In the genomic region with DNA sequence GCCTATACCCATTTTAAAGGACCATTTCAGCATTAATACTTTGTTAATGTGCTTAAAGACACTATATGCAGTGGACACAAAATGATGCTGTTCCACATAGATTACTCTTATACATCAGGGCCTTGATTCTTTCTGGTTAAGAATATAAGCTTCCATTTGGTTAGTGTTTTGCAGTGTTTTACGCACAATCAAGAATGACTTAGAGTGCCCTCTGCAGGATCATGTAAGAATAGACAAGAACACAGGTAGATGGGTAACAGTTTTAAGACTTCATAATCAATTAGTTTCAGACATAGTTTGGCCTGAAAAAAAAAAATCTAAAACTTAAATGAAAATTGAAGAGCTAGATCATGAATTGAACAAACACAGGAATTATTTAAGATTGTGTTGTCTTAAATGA, we compare ENCODE assay signal across 14 mouse cellular contexts. TPM values are rescaled to one million over a fixed set of nuclear protein-coding genes. Genes with fewer than 3 reads are reported as not detected.
DNase-seq lines count a peak whose midpoint lies in the region; ATAC-seq and TF ChIP-seq lines count a peak whose summit lies in the region.
"Had no signal": no experiment of that assay in that cellular context is flagged by ENCODE, and none has a peak within 500 bp of the region (broad histone marks: within the 10 kb centered on the region; RNA-seq: fewer than 3 reads in every experiment).

No protein-coding gene starts in this region.

- H3K36me3 ChIP-seq in intestine, postnatal 0 days (ENCODE audit: control insufficient read depth, insufficient read depth) = peaks cover 40% of the 10 kb centered on the region
- H3K36me3 ChIP-seq in intestine, embryonic 15.5 days = peaks cover 33% of the 10 kb centered on the region
- H3K36me3 ChIP-seq in splenic B cell, adult 2 months (ENCODE audit: control insufficient read depth, insufficient read depth, low read length, poor library complexity, severe bottlenecking) = peaks cover 5% of the 10 kb centered on the region; the same call in 1 of the 2 replicates
- H3K36me3 ChIP-seq in forebrain, embryonic 13.5 days (ENCODE audit: poor library complexity, severe bottlenecking) = peaks cover 82% of the 10 kb centered on the region
- H3K36me3 ChIP-seq in kidney, embryonic 15.5 days = peaks cover 85% of the 10 kb centered on the region

- H3K4me2 ChIP-seq in intestine, postnatal 0 days (replicated peaks; ENCODE audit: low read depth) = no peak overlapping the region
- no peak overlapping the region for H3K4me2 ChIP-seq in intestine, embryonic 15.5 days (replicated peaks)
- H3K4me2 ChIP-seq in forebrain, embryonic 13.5 days = no peak overlapping the region
- H3K4me2 ChIP-seq in kidney, embryonic 15.5 days = no peak overlapping the region
- H3K4me2 ChIP-seq: embryonic facial prominence, embryonic 12.5 days had no signal

- H3K9ac ChIP-seq in intestine, postnatal 0 days (ENCODE audit: low read depth, low read length) = no peak overlapping the region
- no peak overlapping the region for H3K9ac ChIP-seq in intestine, embryonic 15.5 days
- H3K9ac ChIP-seq in forebrain, embryonic 13.5 days = no peak overlapping the region
- no peak overlapping the region for H3K9ac ChIP-seq in kidney, embryonic 15.5 days
- H3K9ac ChIP-seq: embryonic facial prominence, embryonic 12.5 days had no signal

- DNase-seq in thymus, postnatal 0 days (ENCODE audit: low spot score) = peak; percentile 49
- DNase-seq in thymus, postnatal 36 days = no peak
- DNase-seq in T-cell, adult 2 months (ENCODE audit: low spot score) = peak; percentile 3
- DNase-seq in splenic B cell, adult 2 months (ENCODE audit: low read depth, low spot score) = peak; percentile 57
- DNase-seq: heart, postnatal 14 days; kidney, postnatal 36 days; left cerebral cortex, postnatal 4 days; spleen, adult 18-20 months had no signal

- no peak overlapping the region for H3K27ac ChIP-seq in intestine, postnatal 0 days (ENCODE audit: low read depth, low read length)
- no peak overlapping the region for H3K27ac ChIP-seq in intestine, embryonic 15.5 days
- H3K27ac ChIP-seq in forebrain, embryonic 13.5 days = no peak overlapping the region
- H3K27ac ChIP-seq in kidney, embryonic 15.5 days = no peak overlapping the region
- H3K27ac ChIP-seq: embryonic facial prominence, embryonic 12.5 days; midbrain, embryonic 10.5 days had no signal

- ATAC-seq in intestine, postnatal 0 days = no peak
- no peak for ATAC-seq in intestine, embryonic 15.5 days
- no peak for ATAC-seq in forebrain, embryonic 13.5 days
- no peak for ATAC-seq in kidney, embryonic 15.5 days (replicated peaks; ENCODE audit: low FRiP score)

- 85% methylated on average over 1 of the region's 1 CpGs for WGBS in intestine, postnatal 0 days
- 91% methylated on average over 1 of the region's 1 CpGs for WGBS in intestine, embryonic 15.5 days
- 94% methylated on average over 1 of the region's 1 CpGs for WGBS in forebrain, embryonic 13.5 days
- 87% methylated on average over 1 of the region's 1 CpGs for whole genome bisulfite sequencing in kidney, embryonic 15.5 days

- 0 out of 2 replicates have a peak, but pooled peaks cover 9% of the 10 kb centered on the region for H3K9me3 ChIP-seq in intestine, postnatal 0 days (ENCODE audit: control insufficient read depth)
- H3K9me3 ChIP-seq in intestine, embryonic 15.5 days = no peaks in the 10 kb centered on the region
- H3K9me3 ChIP-seq in forebrain, embryonic 13.5 days (replicated peaks) = peaks cover 24% of the 10 kb centered on the region
- H3K9me3 ChIP-seq in kidney, embryonic 15.5 days (replicated peaks) = peaks cover 22% of the 10 kb centered on the region

- H3K27me3 ChIP-seq in intestine, postnatal 0 days (replicated peaks; ENCODE audit: control insufficient read depth, insufficient read depth, low read length) = no peaks in the 10 kb centered on the region
- H3K27me3 ChIP-seq in intestine, embryonic 15.5 days (replicated peaks) = no peaks in the 10 kb centered on the region
- no peaks in the 10 kb centered on the region for H3K27me3 ChIP-seq in splenic B cell, adult 2 months (ENCODE audit: control insufficient read depth, insufficient read depth, low read length, poor library complexity, severe bottlenecking)
- no peaks in the 10 kb centered on the region for H3K27me3 ChIP-seq in forebrain, embryonic 13.5 days
- no peaks in the 10 kb centered on the region for H3K27me3 ChIP-seq in kidney, embryonic 15.5 days
- H3K27me3 ChIP-seq: embryonic facial prominence, embryonic 12.5 days had no signal

- peak; percentile 66 for TF ChIP-seq CTCF in intestine, postnatal 0 days (IDR thresholded peaks at IDR 0.05; ENCODE audit: low read depth)

- no peak overlapping the region for H3K4me3 ChIP-seq in intestine, postnatal 0 days (ENCODE audit: low read depth, low read length)
- H3K4me3 ChIP-seq in intestine, embryonic 15.5 days (replicated peaks) = no peak overlapping the region
- no peak overlapping the region for H3K4me3 ChIP-seq in forebrain, embryonic 13.5 days
- H3K4me3 ChIP-seq in kidney, embryonic 15.5 days (replicated peaks) = no peak overlapping the region
- H3K4me3 ChIP-seq: embryonic facial prominence, embryonic 12.5 days; midbrain, embryonic 10.5 days had no signal

- no peaks in the 10 kb centered on the region for H3K4me1 ChIP-seq in intestine, postnatal 0 days (replicated peaks; ENCODE audit: control insufficient read depth, insufficient read depth, low read length)
- H3K4me1 ChIP-seq in intestine, embryonic 15.5 days (replicated peaks) = no peaks in the 10 kb centered on the region
- H3K4me1 ChIP-seq in forebrain, embryonic 13.5 days = no peaks in the 10 kb centered on the region
- no peaks in the 10 kb centered on the region for H3K4me1 ChIP-seq in kidney, embryonic 15.5 days
- H3K4me1 ChIP-seq: embryonic facial prominence, embryonic 12.5 days; midbrain, embryonic 10.5 days had no signal

RNA-seq across cellular contexts. Expression of gene Arl5a, which starts 18.2 kb away (rescaled TPM):
- polyA plus RNA-seq in intestine, postnatal 0 days (2015; fragmentation: Nextera tagmentation; extraction: Ambion mirVana) = 27.4 and 31.1 TPM in 2 replicates
- polyA plus RNA-seq in intestine, embryonic 15.5 days (2015; fragmentation: Nextera tagmentation; extraction: Ambion mirVana) = 33.3 and 36.4 TPM in 2 replicates
- polyA plus RNA-seq in thymus, postnatal 0 days (2015; fragmentation: Nextera tagmentation; extraction: Ambion mirVana) = 14.9 and 15.5 TPM in 2 replicates
- 43.2 and 47.4 TPM in 2 replicates for polyA plus RNA-seq in forebrain, embryonic 13.5 days (2015; fragmentation: Nextera tagmentation; extraction: Ambion mirVana)
- polyA plus RNA-seq in kidney, embryonic 15.5 days (2015; fragmentation: Nextera tagmentation; extraction: Ambion mirVana) = 45.8 TPM in 2 replicates

RNA-seq across cellular contexts. Expression of gene Neb, which starts 28.2 kb away (rescaled TPM):
- polyA plus RNA-seq in intestine, postnatal 0 days (2015; fragmentation: Nextera tagmentation; extraction: Ambion mirVana) = 0.10 and 0.17 TPM in 2 replicates
- 0.59 and 1.4 TPM in 2 replicates for polyA plus RNA-seq in intestine, embryonic 15.5 days (2015; fragmentation: Nextera tagmentation; extraction: Ambion mirVana)
- polyA plus RNA-seq in thymus, postnatal 0 days (2015; fragmentation: Nextera tagmentation; extraction: Ambion mirVana) = 3.1 and 3.6 TPM in 2 replicates
- polyA plus RNA-seq in forebrain, embryonic 13.5 days (2015; fragmentation: Nextera tagmentation; extraction: Ambion mirVana) = 3.6 and 4.7 TPM in 2 replicates
- polyA plus RNA-seq in kidney, embryonic 15.5 days (2015; fragmentation: Nextera tagmentation; extraction: Ambion mirVana) = 10.6 and 20.1 TPM in 2 replicates

Comparison
In these comparisons a context has a peak if more than half of its experiments do, and no peak if none do; other contexts are left out.
1. DNase-seq: peak in thymus, postnatal 0 days (single experiment), T-cell, adult 2 months (single experiment) and splenic B cell, adult 2 months (single experiment); none in thymus, postnatal 36 days (0 of 2).